Mouse (Mus musculus) embryonic stem cell, embryonic (primary cell): Measurements from ENCODE around the gene Fchsd2.

Experiments used
- CTCF ChIA-PET, 4 experiments: fragments of 300-600 bp in 2 of 4; fragments of 350-600 bp in 2 of 4; sonication (Branson Sonifier 250); formaldehyde crosslinking; loops; one replicate each; lab custom pipeline; 2022; ENCODE audit warnings: inconsistent platforms in 2 of 4; lab: Charles Lee
- POLR2A ChIA-PET, 4 experiments: fragments of 300-600 bp in 2 of 4; fragments of 350-600 bp in 2 of 4; sonication (Branson Sonifier 250); formaldehyde crosslinking; loops; one replicate each; lab custom pipeline; 2022; ENCODE audit warnings: antibody characterized with exemption in 4 of 4, inconsistent platforms in 1 of 4; lab: Charles Lee

The Fchsd2 gene

GRCm38 (mm10) chr7:101210826-101211225 is 118.2 kb downstream of the Fchsd2 start:
- ChIA-PET CTCF (interaction anchor here in 1 of 4 experiments (0.6 kb wide), 1 partner anchor 306 kb away, joined by 4 read pairs; no protein-coding TSS in a partner anchor), POLR2A (interaction anchor here in 1 of 4 experiments (0.7 kb wide), 1 partner anchor 11 kb away, joined by 3 read pairs; no protein-coding TSS in a partner anchor)

- ChIA-PET CTCF (interaction anchor here in 1 of 4 experiments (0.6 kb wide), 1 partner anchor 199 kb away, joined by 3 read pairs; no protein-coding TSS in a partner anchor), POLR2A (no interaction called here)
Measured at GRCm38 (mm10) chr7:101213515-101214263, 121.0 kb downstream of the Fchsd2 start.

GRCm38 (mm10) chr7:101216724-101217123 is 124.1 kb downstream of the Fchsd2 start:
- POLR2A ChIA-PET = interaction anchor here in 1 of 4 experiments (0.7 kb wide), 1 partner anchor 477 kb away, joined by 5 read pairs; no protein-coding TSS in a partner anchor
- CTCF ChIA-PET = no interaction called here

- POLR2A ChIA-PET = interaction anchor here in 1 of 4 experiments (0.6 to 1.0 kb wide), 2 partner anchors 10 to 111 kb away, joined by 4 read pairs; no protein-coding TSS in a partner anchor
- CTCF ChIA-PET = interaction anchor here in 1 of 4 experiments (0.7 kb wide), 1 partner anchor 175 kb away, joined by 4 read pairs; no protein-coding TSS in a partner anchor
Measured at GRCm38 (mm10) chr7:101223501-101223900, 130.8 kb downstream of the Fchsd2 start.

GRCm38 (mm10) chr7:101229336-101229735 is 136.7 kb downstream of the Fchsd2 start:
- ChIA-PET CTCF (interaction anchor here in 2 of 4 experiments (0.5 to 1.9 kb wide), 2 partner anchors 11 to 168 kb away, joined by 5 to 6 read pairs; no protein-coding TSS in a partner anchor), POLR2A (no interaction called here)

- ChIA-PET POLR2A (interaction anchor here in 2 of 4 experiments (0.6 to 2.2 kb wide), 3 partner anchors 30 to 170 kb away, joined by 3 to 5 read pairs (median 3); no protein-coding TSS in a partner anchor), CTCF (interaction anchor here (0.6 to 2.1 kb wide), 24 partner anchors 9 to 327 kb away, joined by 3 to 10 read pairs (median 4); no protein-coding TSS in a partner anchor)
Measured at GRCm38 (mm10) chr7:101231458-101231857, 138.8 kb downstream of the Fchsd2 start.

GRCm38 (mm10) chr7:101232716-101233115 is 140.1 kb downstream of the Fchsd2 start:
- POLR2A ChIA-PET = interaction anchor here in 1 of 4 experiments (1.3 to 2.2 kb wide), 2 partner anchors 12 to 172 kb away, joined by 4 to 5 read pairs; no protein-coding TSS in a partner anchor
- CTCF ChIA-PET = interaction anchor here in 3 of 4 experiments (0.5 to 1.7 kb wide), 3 partner anchors 14 to 172 kb away, joined by 3 to 4 read pairs (median 4); no protein-coding TSS in a partner anchor

- ChIA-PET POLR2A (interaction anchor here in 1 of 4 experiments (0.5 kb wide), 2 partner anchors 9 to 282 kb away, joined by 3 read pairs; no protein-coding TSS in a partner anchor), CTCF (no interaction called here)
Measured at GRCm38 (mm10) chr7:101236712-101237473, 144.2 kb downstream of the Fchsd2 start.

GRCm38 (mm10) chr7:101248760-101249159 is 156.1 kb downstream of the Fchsd2 start:
- CTCF ChIA-PET = no interaction called here
- POLR2A ChIA-PET = interaction anchor here in 1 of 4 experiments (0.6 kb wide), 1 partner anchor 10 kb away, joined by 6 read pairs; no protein-coding TSS in a partner anchor

GRCm38 (mm10) chr7:101249173-101249572 is 156.5 kb downstream of the Fchsd2 start:
- CTCF ChIA-PET = no interaction called here
- POLR2A ChIA-PET = interaction anchor here in 2 of 4 experiments (0.6 kb wide), 2 partner anchors 9 to 13 kb away, joined by 4 to 6 read pairs; no protein-coding TSS in a partner anchor

- ChIA-PET POLR2A (no interaction called here), CTCF (interaction anchor here in 2 of 4 experiments (0.6 to 1.4 kb wide), 2 partner anchors 346 to 349 kb away, joined by 3 to 5 read pairs; no protein-coding TSS in a partner anchor)
Measured at GRCm38 (mm10) chr7:101253071-101253470, 160.4 kb downstream of the Fchsd2 start.

- ChIA-PET POLR2A (interaction anchor here in 2 of 4 experiments (0.6 to 1.0 kb wide), 2 partner anchors 10 to 92 kb away, joined by 4 to 6 read pairs; no protein-coding TSS in a partner anchor), CTCF (interaction anchor here in 3 of 4 experiments (0.6 to 1.1 kb wide), 4 partner anchors 52 to 575 kb away, joined by 3 to 4 read pairs (median 4); no protein-coding TSS in a partner anchor)
Measured at GRCm38 (mm10) chr7:101258482-101258881, 165.8 kb downstream of the Fchsd2 start.

- POLR2A ChIA-PET = interaction anchor here in 2 of 4 experiments (0.6 to 0.8 kb wide), 4 partner anchors 13 to 401 kb away, joined by 3 to 4 read pairs (median 3); no protein-coding TSS in a partner anchor
- CTCF ChIA-PET = interaction anchor here in 1 of 4 experiments (0.6 kb wide), 1 partner anchor 35 kb away, joined by 4 read pairs; no protein-coding TSS in a partner anchor
Measured at GRCm38 (mm10) chr7:101261941-101262546, 169.4 kb downstream of the Fchsd2 start.

GRCm38 (mm10) chr7:101263511-101263910 is 170.8 kb downstream of the Fchsd2 start:
- CTCF ChIA-PET = interaction anchor here in 1 of 4 experiments (1.6 kb wide), 1 partner anchor 25 kb away, joined by 5 read pairs; no protein-coding TSS in a partner anchor
- POLR2A ChIA-PET = no interaction called here

GRCm38 (mm10) chr7:101267457-101268259 is 175.0 kb downstream of the Fchsd2 start:
- ChIA-PET POLR2A (interaction anchor here in 2 of 4 experiments (0.6 to 0.7 kb wide), 2 partner anchors 160 to 903 kb away, joined by 3 read pairs; no protein-coding TSS in a partner anchor), CTCF (interaction anchor here in 1 of 4 experiments (0.6 kb wide), 1 partner anchor 1277 kb away, joined by 3 read pairs; no protein-coding TSS in a partner anchor)

GRCm38 (mm10) chr7:101271602-101272001 is 178.9 kb downstream of the Fchsd2 start:
- POLR2A ChIA-PET = interaction anchor here in 1 of 4 experiments (0.6 to 1.4 kb wide), 2 partner anchors 163 to 626 kb away, joined by 3 read pairs; no protein-coding TSS in a partner anchor

More at GRCm38 (mm10) chr7:101271602-101272001, 178.9 kb downstream of the Fchsd2 start:
- CTCF ChIA-PET = interaction anchor here in 2 of 4 experiments (0.6 to 1.6 kb wide), 4 partner anchors 12 to 404 kb away, joined by 3 to 4 read pairs (median 3); no protein-coding TSS in a partner anchor
